Comparison of ENCODE assay signal across 8 mouse cellular contexts in genomic region chr19:32759357-32760024, GRCm38 (mm10). TPM values are rescaled to one million over a fixed set of nuclear protein-coding genes. Genes with fewer than 3 reads are reported as not detected.
DNase-seq lines count a peak whose midpoint lies in the region; ATAC-seq and TF ChIP-seq lines count a peak whose summit lies in the region.

No protein-coding gene starts in this region.

- no peaks in the 10 kb centered on the region for H3K27me3 ChIP-seq in lung, embryonic 14.5 days (ENCODE audit: insufficient read depth, low read length)
- peaks cover 3% of the 10 kb centered on the region for H3K27me3 ChIP-seq in embryonic facial prominence, embryonic 14.5 days (replicated peaks; ENCODE audit: control insufficient read depth, insufficient read depth, low read length)
- H3K27me3 ChIP-seq in intestine, postnatal 0 days (replicated peaks; ENCODE audit: control insufficient read depth, insufficient read depth, low read length): no peaks in the 10 kb centered on the region
- no peaks in the 10 kb centered on the region for H3K27me3 ChIP-seq in neural tube, embryonic 14.5 days (ENCODE audit: control insufficient read depth, insufficient read depth, low read length)

- H3K27ac ChIP-seq in lung, embryonic 14.5 days (ENCODE audit: low read depth): no peak overlapping the region
- no peak overlapping the region for H3K27ac ChIP-seq in embryonic facial prominence, embryonic 14.5 days (replicated peaks; ENCODE audit: low read depth, low read length)
- no peak overlapping the region for H3K27ac ChIP-seq in intestine, postnatal 0 days (ENCODE audit: low read depth, low read length)
- no peak overlapping the region for H3K27ac ChIP-seq in neural tube, embryonic 14.5 days (ENCODE audit: low read depth, low read length)

- no peak for ATAC-seq in lung, embryonic 14.5 days (ENCODE audit: insufficient read depth)
- ATAC-seq in embryonic facial prominence, embryonic 14.5 days (ENCODE audit: low read depth): no peak
- ATAC-seq in intestine, postnatal 0 days: no peak
- no peak for ATAC-seq in neural tube, embryonic 14.5 days (ENCODE audit: low read depth)
- no peak for ATAC-seq in inflammation-experienced regulatory T-cells, adult 6 months

- H3K36me3 ChIP-seq in lung, embryonic 14.5 days (ENCODE audit: insufficient read depth): 0 out of 2 replicates have a peak, but pooled peaks cover 9% of the 10 kb centered on the region
- peaks cover 5% of the 10 kb centered on the region; the same call in 1 of the 2 replicates for H3K36me3 ChIP-seq in embryonic facial prominence, embryonic 14.5 days (ENCODE audit: control insufficient read depth, insufficient read depth, low read length)
- H3K36me3 ChIP-seq in intestine, postnatal 0 days (ENCODE audit: control insufficient read depth, insufficient read depth): no peaks in the 10 kb centered on the region
- no peaks in the 10 kb centered on the region for H3K36me3 ChIP-seq in neural tube, embryonic 14.5 days (ENCODE audit: control insufficient read depth, insufficient read depth, low read length)

- TF ChIP-seq CTCF in lung, embryonic 14.5 days (IDR thresholded peaks at IDR 0.05; ENCODE audit: low read depth): no peak
- TF ChIP-seq CTCF in intestine, postnatal 0 days (IDR thresholded peaks at IDR 0.05; ENCODE audit: low read depth): no peak

- H3K4me2 ChIP-seq in lung, embryonic 14.5 days: peak overlapping the region; percentile 93
- peak overlapping the region; percentile 93 for H3K4me2 ChIP-seq in embryonic facial prominence, embryonic 14.5 days (ENCODE audit: low read depth, low read length)
- peak overlapping the region; percentile 90 for H3K4me2 ChIP-seq in intestine, postnatal 0 days (replicated peaks; ENCODE audit: low read depth)
- peak overlapping the region; percentile 89 for H3K4me2 ChIP-seq in neural tube, embryonic 14.5 days (ENCODE audit: low read depth, low read length)

- H3K9ac ChIP-seq in lung, embryonic 14.5 days: peak overlapping the region; percentile 97
- H3K9ac ChIP-seq in embryonic facial prominence, embryonic 14.5 days (ENCODE audit: low read depth, low read length): peak overlapping the region; percentile 99
- peak overlapping the region; percentile 97 for H3K9ac ChIP-seq in intestine, postnatal 0 days (ENCODE audit: low read depth, low read length)
- peak overlapping the region; percentile 78; the same call in 1 of the 2 replicates for H3K9ac ChIP-seq in neural tube, embryonic 14.5 days (replicated peaks; ENCODE audit: low read depth, low read length)

- peaks cover 4% of the 10 kb centered on the region; the same call in 1 of the 2 replicates for H3K4me1 ChIP-seq in lung, embryonic 14.5 days (ENCODE audit: insufficient read depth)
- H3K4me1 ChIP-seq in embryonic facial prominence, embryonic 14.5 days (ENCODE audit: control insufficient read depth, insufficient read depth, low read length): peaks cover 18% of the 10 kb centered on the region; the same call in 1 of the 2 replicates
- peaks cover 8% of the 10 kb centered on the region; the same call in 1 of the 2 replicates for H3K4me1 ChIP-seq in intestine, postnatal 0 days (replicated peaks; ENCODE audit: control insufficient read depth, insufficient read depth, low read length)
- H3K4me1 ChIP-seq in neural tube, embryonic 14.5 days (ENCODE audit: control insufficient read depth, insufficient read depth, low read length): peaks cover 27% of the 10 kb centered on the region

- no peaks in the 10 kb centered on the region for H3K9me3 ChIP-seq in lung, embryonic 14.5 days (ENCODE audit: low read depth, low read length)
- no peaks in the 10 kb centered on the region for H3K9me3 ChIP-seq in embryonic facial prominence, embryonic 14.5 days (ENCODE audit: control insufficient read depth, low read length)
- H3K9me3 ChIP-seq in intestine, postnatal 0 days (ENCODE audit: control insufficient read depth): no peaks in the 10 kb centered on the region
- no peaks in the 10 kb centered on the region for H3K9me3 ChIP-seq in neural tube, embryonic 14.5 days (ENCODE audit: control insufficient read depth, low read length)

- peak; percentile 30 for DNase-seq in lung, embryonic 14.5 days
- DNase-seq in lung, postnatal 25 days (ENCODE audit: low spot score): no peak
- no peak for DNase-seq in embryonic facial prominence, embryonic 14.5 days (ENCODE audit: low spot score)
- no peak for DNase-seq in layer of hippocampus, adult 11-12 months (ENCODE audit: low spot score)
- DNase-seq in right cerebral cortex, postnatal 36 days (ENCODE audit: low spot score in 2 of 2): no peak

- H3K4me3 ChIP-seq in lung, embryonic 14.5 days (ENCODE audit: low read depth, low read length): peak overlapping the region; percentile 99
- peak overlapping the region; percentile 98 for H3K4me3 ChIP-seq in embryonic facial prominence, embryonic 14.5 days (ENCODE audit: low read depth, low read length)
- peak overlapping the region; percentile 96 for H3K4me3 ChIP-seq in intestine, postnatal 0 days (ENCODE audit: low read depth, low read length)
- H3K4me3 ChIP-seq in neural tube, embryonic 14.5 days (ENCODE audit: low read depth, low read length): peak overlapping the region; percentile 93

- WGBS in lung, embryonic 14.5 days: 2% methylated on average over 8 of the region's 8 CpGs
- WGBS in embryonic facial prominence, embryonic 14.5 days: 7% methylated on average over 8 of the region's 8 CpGs
- 3% methylated on average over 8 of the region's 8 CpGs for WGBS in intestine, postnatal 0 days
- 2% methylated on average over 8 of the region's 8 CpGs for WGBS in neural tube, embryonic 14.5 days

RNA-seq across cellular contexts. Expression of gene Pten, which starts 2.2 kb away (rescaled TPM):
- 14.9 and 15.4 TPM in 2 replicates for polyA plus RNA-seq in lung, embryonic 14.5 days (2014; fragmentation: Nextera tagmentation; extraction: Ambion mirVana)
- 12.6 and 15.5 TPM in 2 replicates for polyA plus RNA-seq in embryonic facial prominence, embryonic 14.5 days (2014; fragmentation: Nextera tagmentation; extraction: Ambion mirVana)
- polyA plus RNA-seq in intestine, postnatal 0 days (2015; fragmentation: Nextera tagmentation; extraction: Ambion mirVana): 13.2 and 16.1 TPM in 2 replicates
- polyA plus RNA-seq in neural tube, embryonic 14.5 days (2014; fragmentation: Nextera tagmentation; extraction: Ambion mirVana): 19.9 and 28.3 TPM in 2 replicates
- 10 to 100 TPM; 13.6 to 17.2 (median 16.0) TPM for polyA plus RNA-seq in inflammation-experienced regulatory T-cells, adult 6 months (2017; shearing (Covaris generic))

RNA-seq across cellular contexts. Expression of gene Atad1, which starts 19.9 kb away (rescaled TPM):
- polyA plus RNA-seq in lung, embryonic 14.5 days (2014; fragmentation: Nextera tagmentation; extraction: Ambion mirVana): 66.9 and 67.6 TPM in 2 replicates
- 64.1 and 66.5 TPM in 2 replicates for polyA plus RNA-seq in embryonic facial prominence, embryonic 14.5 days (2014; fragmentation: Nextera tagmentation; extraction: Ambion mirVana)
- 48.5 and 49.6 TPM in 2 replicates for polyA plus RNA-seq in intestine, postnatal 0 days (2015; fragmentation: Nextera tagmentation; extraction: Ambion mirVana)
- 132 and 140 TPM in 2 replicates for polyA plus RNA-seq in neural tube, embryonic 14.5 days (2014; fragmentation: Nextera tagmentation; extraction: Ambion mirVana)
- 100 to 1,000 TPM in 1 of 3 experiments, 10 to 100 TPM in 2; 92.3 to 115 (median 99.8) TPM for polyA plus RNA-seq in inflammation-experienced regulatory T-cells, adult 6 months (2017; shearing (Covaris generic))
